Mouse (Mus musculus) heart, adult 2 months (tissue): ENCODE measurements around the gene Gpr161. TPM values are rescaled to one million over a fixed set of nuclear protein-coding genes. Genes with fewer than 3 reads are reported as not detected.
"Not testable (repeated sequence)": the region's sequence is repeated elsewhere in the genome, so short reads cannot be mapped to it uniquely, and the experiment has no call there.

ENCODE experiments used
- DNase-seq, 2 experiments: peaks; one replicate each; pipeline ENCODE4 v3.0.0; 2021
- H3K27ac ChIP-seq: fragments of 200-600 bp; 2 replicates; pipeline ENCODE4 v1.8.1; 2022
- H3K27me3 ChIP-seq: fragments of 200-500 bp; 2 replicates; pipeline ENCODE4 v1.6.1; 2012; ENCODE audit warnings: mild to moderate bottlenecking, low read length, inconsistent platforms, mixed read lengths; ENCODE audit not compliant: control insufficient read depth, insufficient read depth
- H3K36me3 ChIP-seq: fragments of 200-500 bp; 2 replicates; pipeline ENCODE4 v1.6.1; 2012; ENCODE audit warnings: low read length, inconsistent platforms; ENCODE audit not compliant: control insufficient read depth, insufficient read depth
- H3K4me1 ChIP-seq: fragments of 200-500 bp; 2 replicates; pipeline ENCODE4 v1.6.1; 2011; ENCODE audit warnings: low read length; ENCODE audit not compliant: control insufficient read depth, insufficient read depth
- H3K4me3 ChIP-seq: fragments of 200-600 bp; 2 replicates; pipeline ENCODE4 v1.8.1; 2022
- H3K79me2 ChIP-seq: fragments of 200-500 bp; replicated peaks from 2 replicates; pipeline ENCODE4 v1.6.1; 2012; ENCODE audit warnings: mild to moderate bottlenecking, inconsistent platforms, low read length, moderate library complexity, mixed read lengths; ENCODE audit not compliant: control insufficient read depth, insufficient read depth
- H3K9ac ChIP-seq: fragments of 200-500 bp; 2 replicates; pipeline ENCODE4 v1.6.1; 2012; ENCODE audit warnings: low read depth, mild to moderate bottlenecking, control low read depth, inconsistent platforms, low read length, mixed read lengths
- CTCF ChIP-seq: fragments of 200-600 bp; IDR thresholded peaks from 2 replicates; pipeline ENCODE4 v1.8.1; 2022; ENCODE audit warnings: antibody characterized with exemption, mild to moderate bottlenecking, moderate library complexity
- EP300 ChIP-seq: fragments of 200-500 bp; IDR thresholded peaks from 2 replicates; pipeline ENCODE4 v1.6.1; 2011; ENCODE audit warnings: low read depth, low read length, control low read depth; ENCODE audit not compliant: insufficient read depth
- POLR2A ChIP-seq: fragments of 200-500 bp; IDR thresholded peaks from 2 replicates; pipeline ENCODE4 v1.6.1; 2011; ENCODE audit warnings: mild to moderate bottlenecking, low read depth, low read length, control low read depth; ENCODE audit not compliant: insufficient read depth
- WGBS: fragments of 180-500 bp; shearing (Covaris S2); methylation state at CpG from one replicate; pipeline ENCODE4 v1.1.7; 2018; 5-methylcytosine and 5-hydroxymethylcytosine counted together
- intact Hi-C: fragments of 180-260 bp; cut with DNase I; formaldehyde crosslinking; loops from one replicate; pipeline ENCODE4 v1.15.1; 2025
- polyA plus RNA-seq: library from polyadenylated mRNA; depleted of rRNA; stranded (reverse); fragments of >200 nt; gene quantifications from 2 replicates; pipeline ENCODE4 v1.2.3, GENCODE M21; 2012
- total RNA-seq, 2 experiments: library from RNA; stranded (reverse); gene quantifications; 2 replicates each; pipeline ENCODE4 v1.2.3; 2021

The Gpr161 gene
- total and polyA plus RNA-seq, 3 experiments, result 1.4 to 2.2 (median 1.5) TPM

DNA sequence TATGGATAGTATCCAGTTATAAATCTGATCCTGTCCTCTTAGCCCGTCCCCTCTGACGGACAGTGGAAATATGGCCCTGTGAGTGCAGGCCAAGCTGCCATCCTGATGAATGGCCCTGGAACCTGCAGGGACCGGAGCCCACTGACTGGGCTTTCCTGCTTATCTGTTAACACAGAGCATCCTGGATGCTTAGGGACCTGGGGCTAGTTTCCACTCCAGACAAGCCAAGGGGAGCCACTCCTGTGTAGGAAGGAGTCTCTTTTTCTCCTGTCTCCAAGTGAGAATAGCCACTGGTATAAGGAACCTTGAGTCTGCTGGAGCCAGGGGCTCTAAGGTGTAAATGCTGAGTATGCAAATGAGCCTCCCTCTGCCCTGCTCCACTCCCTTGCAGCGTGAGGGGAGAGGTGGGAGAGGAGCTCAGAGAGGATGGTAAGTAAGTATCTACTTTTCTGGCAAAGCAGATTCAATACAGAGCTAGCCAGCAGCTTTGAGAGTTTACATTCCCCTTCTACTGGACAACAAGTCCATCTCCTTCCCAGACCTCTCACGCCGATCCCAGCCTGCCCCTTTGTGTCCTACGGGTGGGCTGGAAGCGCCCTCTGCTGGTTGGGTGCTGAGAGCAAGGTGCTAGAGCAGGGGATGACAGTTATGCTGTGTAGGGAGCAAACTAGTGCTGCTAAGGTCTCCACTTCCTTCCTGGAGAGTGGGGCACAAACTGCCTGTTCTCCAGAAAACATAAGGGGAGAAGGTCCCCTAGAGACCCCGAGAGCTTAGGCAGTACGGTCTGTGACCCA lies 24.7 kb downstream of the Gpr161 start:
- TF ChIP-seq CTCF (peak; percentile 91), EP300 (peak; percentile 91), POLR2A (no peak)
- WGBS, result 45% methylated on average over 10 of the region's 10 CpGs
- DNase-seq, result peak; percentile 77 to 83
- Histone ChIP-seq H3K27ac (no peak overlapping the region), H3K4me1 (no peaks in the 10 kb centered on the region), H3K9ac (no peak overlapping the region), H3K27me3 (no peaks in the 10 kb centered on the region), H3K4me3 (no peak overlapping the region), H3K36me3 (no peaks in the 10 kb centered on the region), H3K79me2 (no peaks in the 10 kb centered on the region)
- intact Hi-C loops, result loop anchor here (1.0 kb wide), 1 partner anchor 68 kb away; no protein-coding TSS in a partner anchor

DNA sequence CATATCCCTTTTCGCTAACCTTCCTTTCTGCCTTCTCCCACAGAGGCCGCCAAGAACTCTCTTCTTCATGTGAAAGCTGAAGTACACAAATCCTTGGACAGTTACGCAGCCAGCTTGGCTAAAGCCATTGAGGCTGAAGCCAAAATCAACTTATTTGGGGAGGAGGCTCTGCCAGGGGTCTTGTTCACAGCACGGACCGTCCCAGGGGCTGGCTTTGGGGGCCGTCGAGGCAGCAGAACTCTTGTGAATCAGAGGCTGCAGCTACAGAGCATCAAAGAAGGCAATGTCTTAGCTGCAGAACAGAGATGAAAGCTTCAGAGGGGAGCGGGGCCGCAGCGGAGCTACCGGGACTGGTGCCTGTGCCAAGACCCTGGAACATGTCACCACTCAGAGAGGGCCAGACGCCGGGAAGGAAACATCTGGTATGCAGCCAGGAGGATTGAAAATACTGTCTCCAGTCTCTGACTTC lies 25.8 kb downstream of the Gpr161 start:
- no peaks in the 10 kb centered on the region for H3K79me2 ChIP-seq
- peak; percentile 55 to 57 for DNase-seq
- TF ChIP-seq POLR2A, result no peak
- TF ChIP-seq EP300, result no peak
- no peak for TF ChIP-seq CTCF
- no peaks in the 10 kb centered on the region for H3K36me3 ChIP-seq
- H3K4me1 ChIP-seq, result no peaks in the 10 kb centered on the region
- no peak overlapping the region for H3K4me3 ChIP-seq
- H3K27me3 ChIP-seq, result no peaks in the 10 kb centered on the region
- peak overlapping the region; percentile 15; the same call in 1 of the 2 replicates for H3K27ac ChIP-seq
- H3K9ac ChIP-seq, result no peak overlapping the region
- intact Hi-C loops, result no loop called here
- WGBS, result 52% methylated on average over 13 of the region's 13 CpGs

DNA sequence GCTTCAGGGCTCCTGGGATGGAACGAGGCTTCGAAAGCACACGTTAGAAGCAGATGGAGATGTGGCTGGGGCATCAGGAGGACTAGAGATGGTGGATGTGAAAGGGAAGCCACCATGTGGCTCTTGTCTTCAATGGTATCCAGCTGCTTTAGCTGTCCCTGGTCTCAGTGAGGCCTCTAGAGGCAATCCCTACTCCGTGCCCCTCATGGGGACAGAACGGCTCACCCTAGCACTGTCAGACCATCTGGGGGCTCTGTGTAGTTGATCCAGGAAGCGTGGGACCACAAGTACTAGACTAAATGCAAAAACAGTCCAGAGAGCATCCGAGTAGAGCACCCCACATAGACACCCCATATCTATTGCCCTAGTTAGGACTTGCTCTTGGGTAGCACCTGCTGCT lies 26.3 kb downstream of the Gpr161 start:
- Histone ChIP-seq H3K9ac (no peak overlapping the region), H3K4me3 (no peak overlapping the region), H3K27ac (peak overlapping the region; percentile 15; the same call in 1 of the 2 replicates), H3K27me3 (no peaks in the 10 kb centered on the region), H3K36me3 (no peaks in the 10 kb centered on the region), H3K79me2 (no peaks in the 10 kb centered on the region), H3K4me1 (no peaks in the 10 kb centered on the region)
- no peak for TF ChIP-seq POLR2A
- TF ChIP-seq CTCF, result no peak
- TF ChIP-seq EP300, result no peak
- intact Hi-C loops, result no loop called here
- 72% methylated on average over 7 of the region's 7 CpGs for WGBS
- DNase-seq, result no peak

DNA sequence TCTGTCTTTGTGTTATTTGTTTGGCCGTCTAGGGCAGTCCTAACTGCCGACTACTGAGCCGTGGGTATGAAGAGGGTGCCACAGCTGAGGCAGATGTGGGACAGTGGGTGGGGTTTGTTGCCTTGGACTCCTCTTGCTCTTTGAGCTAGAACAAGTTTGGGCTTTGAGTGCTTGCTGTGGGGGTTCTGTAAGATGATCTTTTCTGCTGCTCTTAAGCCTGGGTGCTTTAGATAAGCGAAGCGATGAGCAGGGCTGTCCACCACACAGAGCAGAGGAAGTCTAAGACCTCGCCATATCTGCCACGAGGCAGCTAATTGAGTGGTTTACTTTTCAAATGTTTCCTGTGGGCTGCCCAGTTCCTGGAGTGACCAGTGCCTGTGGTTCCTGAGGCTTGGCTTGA lies 27.3 kb downstream of the Gpr161 start:
- intact Hi-C loops, result no loop called here
- TF ChIP-seq EP300 (no peak), CTCF (no peak), POLR2A (no peak)

DNA sequence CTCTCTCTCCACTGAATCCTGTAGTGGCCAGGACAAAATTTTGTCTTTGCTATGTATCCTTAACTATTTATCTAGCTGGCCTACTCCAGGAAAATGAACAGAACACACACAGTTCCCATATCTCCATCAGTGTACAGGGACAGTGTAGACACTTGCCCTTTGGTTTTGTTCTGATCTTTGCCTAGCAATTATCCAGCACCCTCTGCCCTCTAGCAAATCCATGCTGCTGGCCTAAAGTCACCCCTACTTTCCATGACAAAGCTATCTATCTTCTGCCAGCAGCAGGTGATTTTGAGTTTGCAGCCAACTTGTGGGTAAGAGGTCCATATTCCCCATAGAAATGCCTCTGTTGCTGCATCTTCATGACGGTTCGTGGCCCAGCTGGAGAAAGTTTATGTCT lies 31.8 kb downstream of the Gpr161 start:
- H3K4me3 ChIP-seq, result no peak overlapping the region
- H3K36me3 ChIP-seq, result no peaks in the 10 kb centered on the region
- H3K27me3 ChIP-seq, result no peaks in the 10 kb centered on the region
- H3K27ac ChIP-seq, result no peak overlapping the region
- 91% methylated on average over 2 of the region's 2 CpGs for WGBS
- intact Hi-C loops, result no loop called here
- TF ChIP-seq POLR2A, result no peak
- TF ChIP-seq CTCF, result no peak
- TF ChIP-seq EP300, result no peak
- no peaks in the 10 kb centered on the region for H3K4me1 ChIP-seq
- no peak for DNase-seq
- no peaks in the 10 kb centered on the region for H3K79me2 ChIP-seq
- no peak overlapping the region for H3K9ac ChIP-seq

More for the DNA sequence above, 27.3 kb downstream of the Gpr161 start:
- no peak overlapping the region for H3K4me3 ChIP-seq
- no peaks in the 10 kb centered on the region for H3K79me2 ChIP-seq
- no peaks in the 10 kb centered on the region for H3K4me1 ChIP-seq
- no peaks in the 10 kb centered on the region for H3K27me3 ChIP-seq
- no peak overlapping the region for H3K9ac ChIP-seq
- H3K27ac ChIP-seq, result no peak overlapping the region
- H3K36me3 ChIP-seq, result no peaks in the 10 kb centered on the region
- 47% methylated on average over 7 of the region's 7 CpGs for WGBS
- DNase-seq, result no peak

DNA sequence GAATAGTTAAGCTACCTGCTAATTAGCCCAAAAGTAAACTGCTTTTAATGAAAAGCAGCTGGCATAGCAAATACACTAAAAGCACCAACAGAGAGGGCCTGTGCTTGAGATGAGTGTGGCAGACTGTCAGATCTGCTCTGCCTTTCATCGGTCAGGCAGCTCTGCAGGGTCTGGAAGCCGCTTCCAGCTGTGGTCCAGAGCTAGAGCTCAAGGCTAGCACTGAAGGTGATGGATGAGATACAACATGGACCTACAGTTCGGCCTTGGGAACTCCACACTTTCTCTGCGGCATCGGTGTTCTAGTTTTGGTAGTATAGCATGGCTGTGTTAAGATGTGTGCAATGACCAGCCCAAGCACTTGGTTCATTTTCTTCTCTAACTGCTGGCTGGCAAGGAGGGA lies 32.2 kb downstream of the Gpr161 start:
- DNase-seq, result no peak
- TF ChIP-seq EP300, result no peak
- TF ChIP-seq CTCF, result no peak
- no peak for TF ChIP-seq POLR2A
- H3K4me1 ChIP-seq, result no peaks in the 10 kb centered on the region
- no peaks in the 10 kb centered on the region for H3K79me2 ChIP-seq
- H3K36me3 ChIP-seq, result no peaks in the 10 kb centered on the region
- no peak overlapping the region for H3K4me3 ChIP-seq
- 82% methylated on average over 5 of the region's 5 CpGs for WGBS
- H3K9ac ChIP-seq, result no peak overlapping the region
- no peak overlapping the region for H3K27ac ChIP-seq
- intact Hi-C loops, result no loop called here
- no peaks in the 10 kb centered on the region for H3K27me3 ChIP-seq

DNA sequence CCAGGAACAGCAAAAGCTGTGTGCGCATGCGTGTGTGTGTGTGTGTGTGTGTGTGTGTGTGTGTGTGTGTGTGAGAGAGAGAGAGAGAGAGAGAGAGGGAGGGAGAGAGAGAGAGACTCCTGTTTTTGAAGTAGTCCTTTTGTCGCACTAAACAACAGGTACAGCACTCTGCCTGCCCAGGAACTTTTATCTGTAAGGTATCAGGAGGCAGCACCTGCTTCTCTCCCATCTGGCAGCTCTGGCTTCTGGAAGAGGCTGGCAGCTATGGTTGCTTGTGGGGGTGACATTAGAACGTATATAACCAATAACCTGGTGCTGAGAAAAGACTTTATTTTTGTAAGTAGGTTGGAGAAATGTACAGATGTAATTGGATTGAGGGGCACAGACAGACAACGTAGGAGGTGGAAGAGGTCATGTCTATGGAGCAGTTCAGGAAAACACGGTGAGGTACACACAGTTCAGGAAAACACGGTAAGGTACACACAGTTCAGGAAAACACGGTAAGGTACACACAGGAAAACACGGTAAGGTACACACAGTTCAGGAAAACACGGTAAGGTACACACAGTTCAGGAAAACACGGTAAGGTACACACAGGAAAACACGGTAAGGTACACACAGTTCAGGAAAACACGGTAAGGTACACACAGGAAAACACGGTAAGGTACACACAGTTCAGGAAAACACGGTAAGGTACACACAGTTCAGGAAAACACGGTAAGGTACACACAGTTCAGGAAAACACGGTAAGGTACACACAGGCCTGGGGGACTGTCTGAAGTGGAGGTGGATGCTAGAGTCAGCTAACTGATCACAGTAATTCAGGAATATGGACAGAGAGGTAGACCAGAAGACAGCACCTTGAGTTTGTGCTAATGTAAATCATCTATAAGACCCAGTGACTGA lies 33.0 kb downstream of the Gpr161 start:
- WGBS, result 93% methylated on average over 17 of the region's 17 CpGs
- H3K4me3 ChIP-seq, H3K4me1 ChIP-seq, H3K27ac ChIP-seq, DNase-seq, intact Hi-C loops, H3K36me3 ChIP-seq, H3K9ac ChIP-seq, H3K27me3 ChIP-seq, H3K79me2 ChIP-seq: not testable (repeated sequence)
